Mouse (Mus musculus) C2C12 (cell line): ENCODE results near the gene Slc23a3.

Experiments used
- CTCF ChIP-seq: IDR thresholded peaks from one replicate; pipeline ENCODE4 v1.5.1; 2011; ENCODE audit not compliant: control insufficient read depth, insufficient read depth, insufficient read length
- MAX ChIP-seq: IDR thresholded peaks from one replicate; pipeline ENCODE4 v1.6.1; 2011; ENCODE audit warnings: mild to moderate bottlenecking, control low read depth
- MYOG ChIP-seq: IDR thresholded peaks from one replicate; pipeline ENCODE4 v1.6.1; 2011; ENCODE audit not compliant: control insufficient read depth, insufficient read length; ENCODE audit errors: extremely low read depth

DNA sequence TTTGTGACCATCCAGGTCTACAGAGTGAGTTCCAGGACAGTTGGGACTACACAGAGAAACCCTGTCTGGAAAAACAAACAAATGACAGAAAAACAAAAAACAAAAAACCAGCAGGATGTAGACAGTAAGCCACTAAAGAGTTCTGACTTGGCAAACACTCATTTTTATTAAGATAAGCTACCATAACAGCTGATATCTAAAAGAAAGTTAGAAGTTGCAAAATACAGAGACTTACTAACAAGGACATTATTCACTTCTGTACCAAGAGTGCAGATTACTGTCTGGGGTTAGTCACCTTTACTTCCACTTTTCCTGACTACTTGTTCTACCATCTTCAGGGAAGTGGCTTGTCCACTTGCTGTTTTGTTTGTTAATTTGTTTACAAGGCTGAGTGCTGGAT is 25.3 kb upstream of the Slc23a3 start:
- TF ChIP-seq MAX = no peak
- TF ChIP-seq CTCF = no peak
- no peak for TF ChIP-seq MYOG
